Mouse (Mus musculus) lung, adult 2 months (tissue): ENCODE measurements around the gene Smad6.

Experiments
- CTCF ChIP-seq: fragments of 200-500 bp; IDR thresholded peaks from 2 replicates; pipeline ENCODE4 v1.5.1; 2011; ENCODE audit warnings: mild to moderate bottlenecking, low read length, control low read depth; ENCODE audit not compliant: insufficient read depth
- POLR2A ChIP-seq: fragments of 200-500 bp; IDR thresholded peaks from 2 replicates; pipeline ENCODE4 v1.6.1; 2011; ENCODE audit warnings: low read depth, mild to moderate bottlenecking, control low read depth, low read length, borderline replicate concordance; ENCODE audit errors: extremely low read depth

DNA sequence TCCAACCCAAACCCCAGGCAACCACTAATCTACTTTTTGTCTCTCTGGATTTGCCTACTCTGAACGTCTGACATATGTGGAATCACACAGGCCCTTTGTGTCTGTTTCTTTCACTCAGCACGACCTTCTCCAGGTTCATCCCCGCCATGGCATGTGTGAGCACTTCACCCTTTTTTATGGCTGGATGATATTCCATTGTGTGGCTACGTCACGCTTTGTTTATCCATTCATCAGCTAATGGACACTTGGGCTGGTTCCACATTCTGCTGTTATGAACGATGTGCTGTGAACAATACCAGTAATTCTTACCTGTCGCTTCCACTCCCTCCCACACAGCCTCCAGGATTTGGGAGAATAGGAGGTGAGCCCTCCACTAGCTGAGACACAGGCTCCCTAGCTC is 5.8 kb downstream of the Smad6 start:
- TF ChIP-seq POLR2A = no peak
- no peak for TF ChIP-seq CTCF
